Mouse (Mus musculus): ENCODE results near the gene Tbr1.

Gene Tbr1

DNA sequence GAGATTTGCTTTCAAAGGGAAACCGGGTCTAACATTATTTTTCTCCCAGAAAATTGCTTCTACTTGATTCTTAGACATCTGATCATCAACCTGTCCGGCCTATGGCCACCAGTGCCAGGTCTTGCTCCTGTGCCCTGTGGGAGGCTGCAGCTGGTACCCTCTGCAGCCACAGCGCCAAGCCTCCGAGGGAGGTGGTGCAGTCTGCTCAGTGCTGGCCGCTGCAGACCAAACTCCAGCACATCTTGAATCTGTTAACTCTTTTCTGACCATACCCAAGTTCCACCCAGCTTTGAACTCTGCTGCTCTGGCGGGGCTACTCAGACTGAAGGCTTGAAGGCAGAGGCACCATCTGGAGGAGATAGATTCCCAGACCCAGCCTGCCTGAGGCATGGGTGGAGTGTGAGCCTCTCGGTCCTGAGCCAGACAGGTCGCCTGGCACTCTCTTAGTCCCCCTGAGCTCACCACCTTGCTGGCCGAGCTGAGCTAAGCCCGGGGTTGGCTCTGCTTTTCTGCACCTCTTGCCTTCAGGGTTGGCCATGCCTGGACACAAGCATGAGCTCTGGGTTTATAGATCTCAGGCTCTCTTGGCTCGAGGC, at the start of gene Tbr1:
Gene Tbr1 (plus strand): TSS at position 275 of the 596 bp plus-strand sequence.
- in situ Hi-C loops (cut with MboI, MseI) = loop anchor here (25.0 kb wide), 1 partner anchor 660 kb away; no protein-coding TSS in a partner anchor

DNA sequence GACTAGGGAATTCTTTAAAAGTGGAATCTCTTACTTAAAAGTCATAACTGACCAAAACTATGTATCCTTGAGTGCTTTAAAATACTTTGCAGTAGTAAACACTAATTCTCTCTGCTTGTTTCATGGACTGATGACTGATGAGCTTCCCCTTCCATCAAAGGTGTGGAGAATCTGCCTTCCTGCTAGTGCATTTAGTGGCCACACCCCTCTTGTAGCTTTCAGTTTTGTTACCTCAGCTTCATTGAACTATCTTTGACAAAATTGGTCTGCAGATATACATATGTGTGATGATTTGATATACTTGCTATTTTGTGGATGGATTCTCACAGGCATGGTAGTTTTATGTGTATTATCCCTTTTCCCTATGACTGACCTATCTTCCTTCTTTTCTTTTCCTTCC, 47.7 kb upstream of the Tbr1 start:
- in situ Hi-C loops (cut with MboI, MseI) = no loop called here

DNA sequence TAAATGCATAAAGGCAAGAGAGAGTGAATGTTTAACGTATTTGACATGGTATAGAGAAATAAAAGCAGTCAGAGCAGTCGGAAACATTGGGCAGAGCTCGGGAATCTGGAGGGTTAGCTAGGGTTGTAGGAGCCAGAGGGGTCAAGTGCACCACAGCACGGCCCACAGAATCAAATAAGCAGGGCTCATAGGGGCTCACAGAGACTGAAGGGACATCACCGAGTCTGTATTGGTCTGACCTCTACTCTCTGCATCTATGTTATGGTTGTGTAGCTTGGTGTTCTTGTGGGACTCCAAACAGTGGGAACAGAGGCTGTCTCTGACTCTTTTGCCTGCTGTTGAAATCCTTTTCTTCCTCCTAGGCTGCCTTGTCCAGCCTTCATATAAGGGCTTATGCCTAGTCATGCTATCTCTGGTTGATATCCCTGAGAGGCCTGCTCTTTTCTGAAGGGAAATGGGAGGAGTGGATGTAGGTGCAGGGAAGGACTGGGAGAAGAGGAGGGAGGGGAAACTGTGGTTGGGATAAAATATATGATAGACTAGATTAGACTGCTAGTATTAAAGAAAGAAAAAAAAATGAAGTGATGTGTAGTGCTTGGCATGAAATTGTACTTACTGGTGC, 43.4 kb upstream of the Tbr1 start:
- in situ Hi-C loops (cut with MboI, MseI) = no loop called here

GRCm38 (mm10) chr2:61760044-61760443, 42.7 kb upstream of the Tbr1 start:
- in situ Hi-C loops (cut with MboI, MseI) = no loop called here

GRCm38 (mm10) chr2:61764470-61765105, 38.1 kb upstream of the Tbr1 start:
- in situ Hi-C loops (cut with MboI, MseI) = no loop called here

DNA sequence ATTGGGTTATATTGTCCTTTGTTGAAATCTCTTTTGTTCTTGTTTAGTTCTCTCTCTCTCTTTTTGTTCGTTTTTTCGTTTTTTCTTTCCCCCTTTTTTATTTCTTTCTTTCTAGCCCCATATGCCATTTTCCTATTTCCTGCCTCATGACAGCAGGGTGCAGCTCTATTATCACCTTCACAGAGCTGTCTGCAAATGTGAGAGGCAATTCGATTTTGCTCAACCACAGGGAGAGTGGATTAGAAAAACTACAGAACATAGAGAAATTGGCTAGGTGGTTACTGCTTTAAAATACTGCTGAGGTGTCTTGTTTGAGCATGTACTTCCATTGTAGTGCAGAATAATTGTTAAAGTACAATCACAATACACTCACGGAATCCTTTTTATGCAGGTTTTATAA, 37.2 kb upstream of the Tbr1 start:
- in situ Hi-C loops (cut with MboI, MseI) = no loop called here

DNA sequence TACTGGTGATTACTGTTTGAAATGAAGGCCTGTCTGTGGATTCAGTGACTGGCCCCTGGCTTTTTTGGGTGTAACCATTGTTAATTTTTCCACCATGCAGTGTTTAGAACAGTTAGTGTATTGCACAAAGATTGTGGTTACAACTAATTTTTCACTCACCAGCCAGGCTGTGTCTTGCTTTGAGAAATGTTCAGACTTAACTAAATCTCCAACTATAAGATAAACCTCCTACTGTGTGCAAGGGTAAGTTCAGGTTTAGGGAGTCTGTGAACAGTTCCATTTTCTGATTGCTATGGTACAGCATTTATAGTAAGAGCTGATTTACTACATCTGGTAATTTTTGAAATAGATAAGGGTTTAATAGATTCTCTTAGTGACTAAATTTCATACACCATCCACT, 21.9 kb upstream of the Tbr1 start:
- in situ Hi-C loops (cut with MboI, MseI) = no loop called here

GRCm38 (mm10) chr2:61794960-61795359, 7.8 kb upstream of the Tbr1 start:
- in situ Hi-C loops (cut with MboI, MseI) = no loop called here

DNA sequence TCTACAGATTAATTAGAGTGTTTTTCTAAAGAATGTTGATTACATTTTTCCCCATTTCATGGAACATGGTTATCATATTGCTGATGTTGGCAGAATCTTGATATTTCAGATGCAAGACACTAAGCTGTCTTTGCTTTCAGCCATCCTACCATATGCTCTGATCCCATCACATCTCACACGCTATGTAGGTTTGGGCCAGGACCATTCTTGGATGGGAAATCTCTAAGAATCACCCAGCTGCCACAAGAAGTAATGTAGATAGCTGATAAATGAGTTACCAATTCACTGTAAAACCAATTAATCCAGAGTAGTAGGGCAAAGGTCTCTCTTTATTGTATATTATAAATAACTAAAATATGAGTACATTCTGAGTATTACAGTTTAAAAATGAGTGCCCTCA, 4.7 kb upstream of the Tbr1 start:
- in situ Hi-C loops (cut with MboI, MseI) = no loop called here

DNA sequence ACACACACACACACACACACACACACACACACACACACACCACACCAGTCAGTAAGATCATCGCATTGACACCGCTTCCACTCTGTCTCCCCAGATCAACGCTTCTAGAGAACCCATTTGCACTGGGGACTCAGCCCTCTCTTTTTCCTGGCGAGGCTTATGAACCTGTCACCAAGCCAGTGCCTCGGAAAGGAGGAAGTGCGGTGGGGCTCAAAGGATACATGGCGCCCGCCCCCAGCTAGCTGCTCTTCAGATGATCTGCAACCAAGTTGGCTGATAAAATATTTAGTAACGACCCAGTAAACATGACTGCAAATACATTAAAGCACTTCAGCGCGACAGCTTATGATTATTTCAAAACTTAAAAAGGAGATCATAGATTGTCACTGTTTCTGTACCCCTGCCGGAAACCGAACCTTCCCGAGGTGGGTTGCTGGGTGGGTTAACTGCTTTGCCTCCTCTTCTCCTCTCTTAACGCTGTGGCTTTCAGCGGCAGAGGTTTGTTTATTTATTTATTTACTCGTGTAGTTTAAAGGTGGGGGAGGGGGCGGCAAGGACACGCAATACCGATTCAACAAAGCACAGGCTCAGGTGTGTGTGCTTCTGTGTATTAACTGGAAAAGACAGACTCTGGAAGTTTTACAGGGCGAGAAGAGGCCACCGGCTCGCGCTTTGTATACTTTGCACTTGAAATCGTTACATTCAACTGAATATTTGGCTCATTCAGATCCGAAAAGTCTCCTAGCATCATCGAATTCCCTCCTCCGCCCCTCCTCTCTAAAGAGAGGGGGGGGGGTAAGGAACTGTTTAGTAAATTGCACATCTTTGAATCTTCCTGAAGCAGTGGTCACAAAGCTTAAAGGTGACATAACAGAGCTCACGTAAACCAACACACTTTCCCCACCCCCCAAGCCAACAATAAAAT, 975 bp downstream of the Tbr1 start:
- in situ Hi-C loops (cut with MboI, MseI) = loop anchor here (25.0 kb wide), 1 partner anchor 659 kb away; no protein-coding TSS in a partner anchor

- in situ Hi-C loops (cut with MboI, MseI) = loop anchor here (25.0 kb wide), 1 partner anchor 658 kb away; no protein-coding TSS in a partner anchor
These were observed 1.7 kb downstream of the Tbr1 start for GRCm38 (mm10) chr2:61804382-61804840.

GRCm38 (mm10) chr2:61804841-61805540, 2.3 kb downstream of the Tbr1 start:
- in situ Hi-C loops (cut with MboI, MseI) = loop anchor here (25.0 kb wide), 1 partner anchor 657 kb away; no protein-coding TSS in a partner anchor

GRCm38 (mm10) chr2:61805541-61806345, 3.0 kb downstream of the Tbr1 start:
- in situ Hi-C loops (cut with MboI, MseI) = loop anchor here (25.0 kb wide), 1 partner anchor 657 kb away; no protein-coding TSS in a partner anchor

GRCm38 (mm10) chr2:61806346-61806825, 3.7 kb downstream of the Tbr1 start:
- in situ Hi-C loops (cut with MboI, MseI) = loop anchor here (25.0 kb wide), 1 partner anchor 656 kb away; no protein-coding TSS in a partner anchor

DNA sequence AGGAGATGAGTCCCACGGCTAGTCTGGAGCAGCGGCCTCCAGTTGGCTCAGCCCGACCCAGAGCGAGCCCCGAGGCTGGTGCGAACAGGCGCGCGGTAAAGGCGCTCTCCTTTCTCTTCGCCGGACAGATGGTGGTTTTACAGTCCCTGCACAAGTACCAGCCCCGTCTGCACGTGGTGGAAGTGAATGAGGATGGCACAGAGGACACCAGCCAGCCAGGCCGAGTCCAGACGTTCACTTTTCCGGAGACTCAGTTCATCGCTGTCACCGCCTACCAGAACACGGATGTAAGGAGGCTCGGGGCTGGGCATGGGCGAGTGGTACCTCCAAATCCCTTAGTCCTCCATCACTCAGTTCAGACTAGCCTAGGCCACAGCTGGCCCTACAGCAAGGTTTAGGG, 4.4 kb downstream of the Tbr1 start:
- in situ Hi-C loops (cut with MboI, MseI) = loop anchor here (25.0 kb wide), 1 partner anchor 655 kb away; no protein-coding TSS in a partner anchor

- in situ Hi-C loops (cut with MboI, MseI) = loop anchor here (25.0 kb wide), 1 partner anchor 655 kb away; no protein-coding TSS in a partner anchor
These were observed 5.1 kb downstream of the Tbr1 start for GRCm38 (mm10) chr2:61807781-61808180.

- in situ Hi-C loops (cut with MboI, MseI) = loop anchor here (25.0 kb wide), 1 partner anchor 654 kb away; no protein-coding TSS in a partner anchor
These were observed 6.0 kb downstream of the Tbr1 start for GRCm38 (mm10) chr2:61808776-61809175.

DNA sequence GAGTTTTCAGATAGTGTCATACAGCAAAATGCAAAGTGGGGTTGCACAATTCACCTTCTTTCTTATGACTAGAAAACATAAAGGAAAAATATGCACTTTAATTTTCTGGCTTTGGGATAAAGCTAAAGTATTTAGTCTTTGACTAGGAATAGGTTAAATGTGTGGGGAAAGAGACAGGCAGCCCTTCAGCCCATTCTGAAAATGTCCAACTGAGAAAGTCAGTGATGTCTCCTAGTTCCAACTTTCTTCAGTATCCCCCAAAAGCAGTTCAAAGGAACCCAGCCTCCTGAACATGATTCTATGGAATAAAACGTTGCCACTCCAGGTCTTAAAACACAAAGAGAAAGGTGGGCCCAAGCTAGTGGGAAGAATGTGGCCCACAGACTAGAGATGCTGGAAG, 6.7 kb downstream of the Tbr1 start:
- in situ Hi-C loops (cut with MboI, MseI) = loop anchor here (25.0 kb wide), 1 partner anchor 653 kb away; no protein-coding TSS in a partner anchor

- in situ Hi-C loops (cut with MboI, MseI) = loop anchor here (25.0 kb wide), 1 partner anchor 652 kb away; no protein-coding TSS in a partner anchor
These were observed 8.0 kb downstream of the Tbr1 start for GRCm38 (mm10) chr2:61810751-61811150.
